Mouse (Mus musculus) embryonic facial prominence, embryonic 11.5 days (tissue): ENCODE measurements around the gene Ank2. TPM values are rescaled to one million over a fixed set of nuclear protein-coding genes. Genes with fewer than 3 reads are reported as not detected.

Source experiments
- ATAC-seq: fragments of 200-750 bp; cut with Nextera tagmentation; replicated peaks from 2 replicates; pipeline ENCODE4 v1.8.0; 2017; ENCODE audit warnings: low read depth; ENCODE audit not compliant: insufficient number of reproducible peaks, low FRiP score, low TSS enrichment
- DNase-seq: peaks from one replicate; pipeline ENCODE4 v3.0.0-alpha.2; 2015; ENCODE audit warnings: low spot score
- H3K27ac ChIP-seq: fragments of 300-500 bp; sonication (generic); replicated peaks from 2 replicates; pipeline ENCODE4 v1.5.1; 2014; ENCODE audit warnings: mild to moderate bottlenecking, low read depth, low read length, control low read depth
- H3K27me3 ChIP-seq: fragments of 300-500 bp; sonication (generic); 2 replicates; pipeline ENCODE4 v1.6.1; 2014; ENCODE audit warnings: mild to moderate bottlenecking, low read length, moderate library complexity, mixed read lengths; ENCODE audit not compliant: control insufficient read depth, insufficient read depth
- H3K36me3 ChIP-seq: fragments of 300-500 bp; sonication (generic); replicated peaks from 2 replicates; pipeline ENCODE4 v1.6.1; 2014; ENCODE audit warnings: low read depth, mild to moderate bottlenecking, low read length, moderate library complexity, mixed read lengths; ENCODE audit not compliant: control insufficient read depth, insufficient read depth
- H3K4me1 ChIP-seq: fragments of 300-500 bp; sonication (generic); 2 replicates; pipeline ENCODE4 v1.6.1; 2014; ENCODE audit warnings: low read length, mixed read lengths; ENCODE audit not compliant: control insufficient read depth, insufficient read depth
- H3K4me2 ChIP-seq: fragments of 300-500 bp; sonication (generic); 2 replicates; pipeline ENCODE4 v1.6.1; 2014; ENCODE audit warnings: low read depth, mild to moderate bottlenecking, control low read depth, low read length, moderate library complexity
- H3K4me3 ChIP-seq: fragments of 300-500 bp; sonication (generic); 2 replicates; pipeline ENCODE4 v1.5.1; 2014; ENCODE audit warnings: low read depth, low read length, control low read depth
- H3K9ac ChIP-seq: fragments of 300-500 bp; sonication (generic); replicated peaks from 2 replicates; pipeline ENCODE4 v1.6.1; 2014; ENCODE audit warnings: mild to moderate bottlenecking, control low read depth, low read length
- H3K9me3 ChIP-seq: fragments of 300-500 bp; sonication (generic); replicated peaks from 2 replicates; pipeline ENCODE4 v1.6.1; 2016; ENCODE audit warnings: mild to moderate bottlenecking, low read length, inconsistent platforms, mixed read lengths; ENCODE audit not compliant: control insufficient read depth
- WGBS: fragments of 180-500 bp; shearing (Covaris S2); extraction: QIAGEN DNeasy Blood & Tissue Kit; methylation state at CpG from one replicate; pipeline ENCODE4 v1.1.7; 2014; 5-methylcytosine and 5-hydroxymethylcytosine counted together
- polyA plus RNA-seq: library from polyadenylated mRNA; unstranded; fragments of >200 nt; fragmentation: Nextera tagmentation; extraction: Ambion mirVana; gene quantifications from 2 replicates; pipeline ENCODE4 v1.2.1, GENCODE M21; 2014

The Ank2 gene
- polyA plus RNA-seq, 1 experiment from 2014 or later: 26.1 TPM

DNA sequence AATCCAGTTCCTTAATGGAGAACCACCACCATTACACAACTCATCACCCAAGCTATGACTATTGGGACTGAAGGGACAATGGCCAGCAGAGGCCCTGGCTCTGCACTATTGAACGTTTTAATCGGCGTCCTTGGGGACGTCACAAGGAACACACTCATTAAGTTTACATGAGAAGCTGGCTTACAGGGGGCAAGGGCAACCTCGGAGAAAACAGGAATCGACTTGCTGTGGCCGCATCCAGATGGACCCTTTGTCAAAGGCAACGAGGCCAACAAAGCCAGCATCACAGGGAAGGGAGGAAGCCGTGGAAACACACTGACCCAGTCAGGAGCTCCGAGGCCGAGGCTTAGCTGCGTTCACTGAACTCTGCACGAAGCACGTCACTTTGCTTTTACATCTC lies 205.1 kb downstream of the Ank2 start:
- H3K9ac ChIP-seq: no peak overlapping the region
- no peak for DNase-seq

DNA sequence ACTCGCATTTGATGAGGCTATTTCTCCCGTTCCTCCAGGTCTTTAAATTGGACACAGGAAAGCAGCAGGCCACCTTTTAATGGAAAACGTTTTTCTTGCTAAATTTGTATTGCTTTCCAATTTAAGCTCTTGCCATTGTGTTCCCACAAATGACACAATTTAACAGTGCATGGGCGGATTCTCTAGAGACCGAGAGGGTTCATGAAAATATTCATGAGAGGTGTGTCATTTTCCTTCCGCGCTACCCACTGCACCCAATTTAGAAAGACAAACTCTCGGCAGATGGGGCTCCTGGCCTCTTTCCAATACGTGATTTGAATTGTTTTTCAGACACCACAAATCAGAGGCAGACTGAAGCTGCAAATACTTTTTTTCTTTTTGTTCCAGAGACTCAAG lies 205.7 kb downstream of the Ank2 start:
- DNase-seq: no peak
- no peaks in the 10 kb centered on the region for H3K27me3 ChIP-seq
- H3K4me1 ChIP-seq: no peaks in the 10 kb centered on the region
- WGBS: 78% methylated on average over 9 of the region's 9 CpGs
- H3K4me3 ChIP-seq: no peak overlapping the region
- no peaks in the 10 kb centered on the region for H3K36me3 ChIP-seq
- ATAC-seq: no peak
- no peak overlapping the region for H3K27ac ChIP-seq
- H3K9me3 ChIP-seq: no peaks in the 10 kb centered on the region
- no peak overlapping the region for H3K4me2 ChIP-seq
- H3K9ac ChIP-seq: no peak overlapping the region

More for the DNA sequence above, 205.1 kb downstream of the Ank2 start:
- Histone ChIP-seq H3K4me3 (no peak overlapping the region), H3K27me3 (no peaks in the 10 kb centered on the region), H3K27ac (no peak overlapping the region; the same call in 1 of the 2 replicates), H3K9me3 (no peaks in the 10 kb centered on the region), H3K4me2 (no peak overlapping the region), H3K36me3 (no peaks in the 10 kb centered on the region), H3K4me1 (no peaks in the 10 kb centered on the region)
- WGBS: 62% methylated on average over 14 of the region's 14 CpGs
- peak; percentile 80 for ATAC-seq

DNA sequence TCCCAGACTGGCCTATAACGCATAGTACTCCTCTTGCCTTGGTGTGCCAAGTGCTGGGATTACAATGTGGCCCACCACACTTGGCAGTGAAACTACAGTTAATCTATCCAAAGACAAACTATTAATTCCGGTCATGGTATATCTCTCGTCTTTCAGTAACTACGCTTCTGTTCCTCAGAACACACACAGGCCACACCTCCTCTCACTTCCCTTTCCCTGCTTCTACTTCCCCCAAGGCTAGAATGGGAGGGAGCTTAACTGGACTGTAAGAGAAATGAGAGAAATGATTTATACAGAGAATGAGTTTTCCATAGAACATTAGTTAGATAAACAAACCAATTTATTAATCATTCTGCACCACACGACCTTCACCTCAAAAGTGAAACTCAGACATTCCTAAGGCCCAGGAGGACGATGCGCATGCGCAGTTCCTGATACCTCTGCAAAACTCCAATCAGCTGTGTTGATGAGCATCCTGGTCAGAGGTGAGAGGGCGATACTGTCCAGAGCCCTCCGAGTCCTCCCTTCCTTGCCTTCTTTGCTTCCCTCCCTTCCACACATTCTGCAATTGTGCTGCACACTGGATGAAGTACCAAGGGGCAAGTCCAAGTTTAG lies 206.2 kb downstream of the Ank2 start:
- H3K36me3 ChIP-seq: no peaks in the 10 kb centered on the region
- H3K27me3 ChIP-seq: no peaks in the 10 kb centered on the region
- 85% methylated on average over 10 of the region's 10 CpGs for WGBS
- H3K4me2 ChIP-seq: no peak overlapping the region
- no peak overlapping the region for H3K27ac ChIP-seq
- DNase-seq (no peak), ATAC-seq (no peak)
- H3K4me3 ChIP-seq: no peak overlapping the region
- no peak overlapping the region for H3K9ac ChIP-seq
- H3K4me1 ChIP-seq: no peaks in the 10 kb centered on the region
- H3K9me3 ChIP-seq: no peaks in the 10 kb centered on the region

DNA sequence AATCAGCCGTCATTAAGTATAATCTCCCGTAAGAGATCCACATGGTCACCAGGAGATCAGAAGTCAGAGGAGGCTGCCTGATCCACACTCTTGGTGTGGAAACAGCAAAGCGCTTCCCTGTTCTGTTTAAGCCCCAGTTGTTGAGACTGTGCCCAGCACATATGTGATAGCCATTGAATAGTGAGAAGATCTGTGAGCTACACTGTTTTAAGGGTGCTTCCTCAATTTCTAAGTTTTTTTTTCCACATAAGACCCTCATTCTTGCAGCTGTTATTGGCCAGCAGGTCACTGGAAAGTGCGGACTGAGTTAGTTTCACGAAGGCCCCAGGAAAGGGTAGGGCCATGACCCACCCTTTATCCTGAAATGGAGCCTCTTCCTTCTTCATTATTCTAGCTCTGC lies 216.9 kb downstream of the Ank2 start:
- H3K27ac ChIP-seq: no peak overlapping the region
- no peaks in the 10 kb centered on the region for H3K36me3 ChIP-seq
- H3K4me2 ChIP-seq: no peak overlapping the region
- no peak for ATAC-seq
- no peaks in the 10 kb centered on the region for H3K27me3 ChIP-seq
- H3K4me1 ChIP-seq: no peaks in the 10 kb centered on the region
- WGBS: 90% methylated on average over 5 of the region's 5 CpGs
- H3K4me3 ChIP-seq: no peak overlapping the region
- no peak for DNase-seq
- H3K9me3 ChIP-seq: no peaks in the 10 kb centered on the region
- H3K9ac ChIP-seq: no peak overlapping the region

DNA sequence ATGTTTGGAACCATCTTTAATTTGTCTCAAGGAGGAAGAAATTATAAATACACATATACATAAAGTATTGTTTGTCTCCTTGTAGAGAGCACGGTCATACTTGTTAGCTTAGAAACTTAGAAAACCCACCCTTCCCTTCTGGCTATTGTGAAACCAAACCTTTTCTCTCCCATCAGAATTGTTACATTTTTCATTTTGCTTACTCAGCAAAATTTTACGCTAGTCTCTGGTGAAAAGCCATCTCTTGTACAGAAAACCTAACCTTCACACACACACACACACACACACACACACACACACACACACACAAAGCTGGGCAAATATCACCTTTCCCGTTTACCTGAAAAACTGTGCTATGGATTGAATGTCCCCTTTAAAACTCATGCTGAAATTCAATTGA lies 217.8 kb downstream of the Ank2 start:
- ATAC-seq: no peak
- DNase-seq: no peak
- no peaks in the 10 kb centered on the region for H3K9me3 ChIP-seq
- no peaks in the 10 kb centered on the region for H3K36me3 ChIP-seq
- no peaks in the 10 kb centered on the region for H3K27me3 ChIP-seq
- no peak overlapping the region for H3K27ac ChIP-seq
- no peaks in the 10 kb centered on the region for H3K4me1 ChIP-seq
- H3K4me2 ChIP-seq: no peak overlapping the region
- 94% methylated on average over 3 of the region's 3 CpGs for WGBS
- no peak overlapping the region for H3K9ac ChIP-seq
- no peak overlapping the region for H3K4me3 ChIP-seq

DNA sequence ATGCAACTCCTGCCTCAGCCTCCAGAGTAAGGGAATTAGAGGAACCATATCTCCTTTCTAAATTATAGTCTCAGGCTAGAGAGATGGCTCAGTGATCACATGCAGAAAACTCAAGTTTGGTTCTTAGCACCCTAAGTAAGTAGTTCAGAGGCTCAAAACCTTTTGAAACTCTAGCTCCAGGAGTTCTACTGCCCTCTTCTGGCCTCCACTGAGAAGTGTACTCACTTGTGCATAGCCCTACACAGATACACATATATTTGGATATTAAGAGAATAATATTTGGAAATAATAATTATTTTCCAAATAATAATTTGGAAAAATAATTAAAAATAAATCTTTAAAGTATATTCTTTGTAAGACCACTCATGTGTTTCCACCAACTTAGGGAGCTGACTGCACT lies 218.8 kb downstream of the Ank2 start:
- Histone ChIP-seq H3K4me2 (no peak overlapping the region), H3K27ac (no peak overlapping the region), H3K4me3 (no peak overlapping the region), H3K36me3 (no peaks in the 10 kb centered on the region), H3K27me3 (no peaks in the 10 kb centered on the region), H3K9me3 (no peaks in the 10 kb centered on the region), H3K9ac (no peak overlapping the region), H3K4me1 (no peaks in the 10 kb centered on the region)
- ATAC-seq (no peak), DNase-seq (no peak)

DNA sequence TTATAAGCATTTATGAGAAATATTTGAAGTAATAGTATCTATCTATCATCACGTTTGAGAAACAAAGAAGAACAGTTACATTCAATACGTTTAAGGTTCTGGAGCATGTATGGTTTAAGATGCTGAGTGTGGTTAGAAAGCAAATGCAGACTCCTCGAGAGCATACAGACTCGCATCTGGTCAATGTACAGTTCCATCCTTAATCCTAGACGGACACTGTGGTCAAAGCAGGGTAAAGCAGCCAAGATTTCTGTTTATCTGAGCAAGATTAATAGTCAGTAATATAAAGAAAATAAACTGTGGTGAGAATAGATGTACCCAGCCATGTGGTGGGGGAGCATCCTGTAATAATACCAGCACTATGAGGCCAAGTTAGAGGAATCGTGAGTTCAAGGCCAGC lies 223.2 kb downstream of the Ank2 start:
- Histone ChIP-seq H3K4me3 (no peak overlapping the region), H3K36me3 (no peaks in the 10 kb centered on the region), H3K27me3 (no peaks in the 10 kb centered on the region), H3K27ac (no peak overlapping the region), H3K4me1 (no peaks in the 10 kb centered on the region), H3K9me3 (no peaks in the 10 kb centered on the region), H3K4me2 (no peak overlapping the region), H3K9ac (no peak overlapping the region)
- no peak for DNase-seq
- WGBS: 82% methylated on average over 6 of the region's 6 CpGs
- no peak for ATAC-seq

DNA sequence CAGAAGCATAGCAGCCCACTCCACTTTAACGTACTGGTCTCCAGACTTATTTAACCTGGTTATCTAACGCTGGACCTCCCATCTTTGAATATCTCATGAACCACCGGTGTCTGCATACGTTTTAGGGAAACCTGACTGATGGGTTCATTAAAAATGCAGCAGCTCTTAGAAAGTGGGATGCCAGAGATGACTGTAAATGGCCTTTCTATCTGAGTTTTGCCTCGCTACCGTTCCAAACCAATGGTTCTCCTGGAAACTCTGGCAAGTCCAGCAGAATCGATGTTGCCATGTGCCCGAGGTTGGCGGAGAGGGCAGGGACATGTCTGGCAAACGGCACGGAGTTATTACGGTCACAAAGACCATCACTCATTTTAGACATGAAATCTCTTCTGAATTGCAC lies 226.3 kb downstream of the Ank2 start:
- no peak overlapping the region for H3K9ac ChIP-seq
- ATAC-seq (no peak), DNase-seq (no peak)
- H3K4me3 ChIP-seq: no peak overlapping the region
- H3K4me1 ChIP-seq: no peaks in the 10 kb centered on the region
- H3K36me3 ChIP-seq: no peaks in the 10 kb centered on the region
- no peaks in the 10 kb centered on the region for H3K27me3 ChIP-seq
- H3K4me2 ChIP-seq: no peak overlapping the region
- no peak overlapping the region for H3K27ac ChIP-seq
- no peaks in the 10 kb centered on the region for H3K9me3 ChIP-seq
- WGBS: 89% methylated on average over 12 of the region's 12 CpGs
